Mouse (Mus musculus): ENCODE data around the gene Ptpn14.

Gene Ptpn14

GRCm38 (mm10) chr1:189864846-189865560, 136.9 kb downstream of the Ptpn14 start:
- no peak for DNase-seq (ENCODE audit: low read depth, low spot score)

DNA sequence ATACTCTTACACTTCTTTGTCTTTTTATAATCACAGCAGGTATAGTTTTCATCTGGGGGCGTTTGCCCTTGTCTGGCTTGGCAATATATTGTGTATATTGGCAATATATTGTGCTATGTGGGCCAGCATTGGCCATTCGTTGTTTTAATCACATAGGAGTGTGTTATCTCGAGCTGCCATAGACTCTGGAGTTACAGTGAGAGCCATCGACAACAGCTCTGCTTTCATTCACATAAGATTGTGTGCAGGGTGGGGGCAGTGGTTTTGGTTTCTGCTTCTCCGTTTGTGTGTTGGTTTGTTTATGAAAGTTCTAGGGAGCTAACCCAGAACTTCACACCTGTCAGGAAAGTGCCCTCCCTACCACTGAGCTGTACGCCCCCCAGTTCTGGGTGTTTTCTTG, 138.6 kb downstream of the Ptpn14 start:
- no peak for DNase-seq (ENCODE audit: low read depth, low spot score)

DNA sequence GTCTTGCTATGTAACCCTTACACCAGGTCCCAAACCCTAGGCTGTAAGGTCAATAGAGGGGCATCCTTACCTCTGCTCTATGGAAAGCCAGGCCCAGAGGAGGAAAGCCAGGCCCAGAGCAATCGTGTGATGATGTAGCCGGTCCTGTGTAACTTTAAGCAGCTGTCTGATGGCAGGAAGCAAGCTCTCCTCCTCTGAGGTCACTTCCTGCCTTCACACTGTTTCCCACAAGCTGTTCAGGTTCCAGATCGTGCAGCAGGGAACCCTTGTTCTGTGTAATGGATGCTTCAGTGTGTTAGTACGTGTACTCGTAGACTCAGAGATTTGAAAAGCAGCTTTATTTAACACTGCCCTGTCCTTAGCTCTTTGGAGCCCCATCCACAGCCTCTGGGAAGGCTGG, 139.0 kb downstream of the Ptpn14 start:
- DNase-seq (ENCODE audit: low read depth, low spot score), result no peak

DNA sequence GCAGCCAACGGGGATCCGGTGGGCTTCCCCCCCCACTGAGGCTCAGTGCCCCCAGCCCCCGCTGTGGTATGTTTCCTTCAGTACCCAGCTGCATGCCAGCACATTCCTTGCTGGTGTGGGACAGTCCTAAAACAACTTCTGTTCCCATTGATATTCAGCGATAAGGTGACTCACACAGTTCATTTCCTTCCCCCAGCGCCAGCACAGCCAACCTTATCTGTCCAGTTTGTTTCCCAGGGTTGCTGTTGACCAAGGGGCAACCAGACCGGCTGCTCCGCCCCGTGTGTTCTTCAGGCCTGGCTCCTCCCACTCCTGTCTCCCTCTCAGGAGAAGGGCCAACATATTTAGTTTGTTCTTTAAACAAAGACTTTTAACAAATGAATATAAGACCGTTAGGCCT, 139.4 kb downstream of the Ptpn14 start:
- DNase-seq (ENCODE audit: low read depth, low spot score), result no peak

- no peak for DNase-seq (ENCODE audit: low read depth, low spot score)
Measured at GRCm38 (mm10) chr1:189868036-189868435, 140.0 kb downstream of the Ptpn14 start.

GRCm38 (mm10) chr1:189869651-189870270, 141.7 kb downstream of the Ptpn14 start:
- DNase-seq (ENCODE audit: low read depth, low spot score), result no peak

GRCm38 (mm10) chr1:189870539-189870938, 142.5 kb downstream of the Ptpn14 start:
- no peak for DNase-seq (ENCODE audit: low read depth, low spot score)

DNA sequence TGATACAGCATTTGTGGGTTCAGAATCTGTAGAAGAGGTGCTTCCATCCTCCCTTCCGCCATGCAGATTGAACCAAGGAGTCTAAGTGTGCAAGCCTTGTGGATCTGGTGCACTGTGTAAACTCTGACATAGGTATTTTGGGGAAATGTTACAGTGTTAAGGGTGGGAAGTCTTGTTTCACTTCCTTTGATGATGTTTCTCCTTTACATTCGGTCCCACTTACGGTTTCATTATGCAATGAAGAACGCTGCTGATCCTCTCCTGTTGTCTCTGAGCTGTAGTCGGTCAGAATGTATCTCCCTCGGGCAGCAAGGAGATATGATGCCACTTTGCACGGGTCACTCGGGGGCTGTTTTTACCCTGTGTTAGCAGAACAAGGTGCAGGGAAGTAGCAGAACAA, 143.6 kb downstream of the Ptpn14 start:
- no peak for DNase-seq (ENCODE audit: low read depth, low spot score)

DNA sequence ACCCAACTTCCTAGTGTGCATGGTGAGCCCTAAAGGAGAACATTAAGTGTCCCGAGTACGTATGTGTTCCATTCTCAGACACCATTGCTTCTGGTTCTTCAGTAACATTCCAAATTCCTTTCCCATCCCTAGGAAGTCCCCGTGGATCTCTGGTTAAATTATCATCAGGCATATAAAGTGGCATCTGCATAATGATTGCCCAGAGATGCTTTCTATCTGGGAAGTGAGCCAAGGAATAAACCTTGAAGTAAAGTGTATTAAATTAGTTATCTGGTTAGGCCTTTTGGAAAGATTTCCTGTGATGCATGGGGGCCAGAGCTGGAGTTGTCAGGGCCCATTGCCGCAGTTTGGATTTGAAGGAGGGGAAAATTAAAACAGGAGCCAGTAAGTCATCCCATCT, 144.0 kb downstream of the Ptpn14 start:
- no peak for DNase-seq (ENCODE audit: low read depth, low spot score)

DNA sequence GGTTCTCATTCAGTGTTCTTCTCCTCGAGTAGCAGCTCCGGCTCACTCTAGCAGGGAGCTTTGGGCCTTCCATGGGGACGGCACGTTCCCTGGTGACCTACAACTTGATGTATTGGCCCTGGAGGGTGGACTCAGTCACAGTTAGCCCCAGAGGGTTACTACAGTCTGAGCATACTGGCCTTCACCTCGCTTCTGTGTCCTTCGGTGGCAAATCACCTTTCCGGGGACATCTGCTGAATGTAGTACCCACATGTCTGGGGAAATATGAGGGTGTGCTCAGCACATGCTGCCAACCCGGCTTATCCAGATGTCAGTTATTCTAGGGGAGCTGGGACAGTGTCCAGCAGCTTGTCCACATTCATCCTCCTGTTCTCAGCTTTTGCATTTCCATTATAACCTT, 145.5 kb downstream of the Ptpn14 start:
- no peak for DNase-seq (ENCODE audit: low read depth, low spot score)

GRCm38 (mm10) chr1:189875439-189875861, 147.4 kb downstream of the Ptpn14 start:
- DNase-seq (ENCODE audit: low read depth, low spot score), result peak; percentile 35

DNA sequence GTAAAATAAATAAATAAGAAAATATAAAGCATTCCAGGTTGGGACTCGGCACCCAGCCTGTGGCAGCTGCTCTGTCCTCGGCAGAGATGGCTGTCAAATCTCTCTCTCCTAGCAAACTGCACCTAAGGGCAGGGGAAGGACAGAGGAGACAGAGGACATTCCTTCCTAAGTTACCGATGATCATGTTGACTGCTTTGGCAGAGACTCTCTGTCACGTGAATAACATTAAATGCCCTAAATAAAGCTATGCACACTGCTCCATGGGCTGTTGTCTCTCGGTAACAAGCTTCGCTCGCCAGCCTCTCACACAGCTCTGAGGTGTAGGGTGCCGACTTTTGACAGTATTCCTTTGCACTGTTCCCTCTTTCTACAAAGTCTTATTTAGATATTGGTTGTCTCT, 148.1 kb downstream of the Ptpn14 start:
- no peak for DNase-seq (ENCODE audit: low read depth, low spot score)

- no peak for DNase-seq (ENCODE audit: low read depth, low spot score)
Measured at GRCm38 (mm10) chr1:189879212-189879611, 151.1 kb downstream of the Ptpn14 start.

DNA sequence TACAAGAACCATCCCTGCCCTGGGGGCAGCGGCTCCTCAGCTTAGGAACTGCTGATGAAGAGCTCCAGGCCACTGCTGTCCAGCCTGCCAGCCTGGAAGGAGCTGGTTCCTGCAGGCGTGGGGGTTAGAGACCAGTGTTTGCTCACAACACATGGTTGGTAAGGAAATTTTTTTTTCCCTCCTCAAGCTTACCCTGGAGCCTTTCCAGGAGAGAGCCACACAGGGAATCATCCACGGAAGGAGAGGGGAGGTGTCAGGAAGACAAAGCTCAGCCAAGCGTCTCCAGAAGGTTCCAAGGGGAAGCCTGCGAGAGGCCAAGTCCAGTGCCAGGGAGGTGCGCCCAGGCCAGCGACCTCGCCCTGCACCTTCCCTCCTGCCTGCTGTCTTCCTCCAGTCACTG, 151.9 kb downstream of the Ptpn14 start:
- DNase-seq (ENCODE audit: low read depth, low spot score), result no peak

DNA sequence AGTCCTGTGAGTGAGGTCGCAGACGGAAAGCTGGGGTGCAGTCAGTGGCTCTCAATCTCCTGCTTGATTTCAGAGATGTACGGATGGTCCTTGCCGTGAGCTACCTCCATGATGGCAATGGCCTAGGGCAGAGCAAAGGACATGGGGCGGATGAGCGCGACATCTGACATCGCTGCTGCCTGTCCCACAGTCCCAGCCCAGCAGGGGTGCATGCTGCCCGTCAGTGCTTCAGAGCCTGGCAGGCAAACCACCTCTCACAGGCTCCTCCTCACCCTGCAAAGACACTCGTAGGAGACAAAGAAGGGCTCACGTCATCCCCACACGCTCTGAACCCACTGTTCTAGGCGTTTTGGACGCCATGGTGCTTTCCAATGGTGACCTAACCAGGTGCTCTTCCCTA, 152.7 kb downstream of the Ptpn14 start:
- DNase-seq (ENCODE audit: low read depth, low spot score), result no peak

DNA sequence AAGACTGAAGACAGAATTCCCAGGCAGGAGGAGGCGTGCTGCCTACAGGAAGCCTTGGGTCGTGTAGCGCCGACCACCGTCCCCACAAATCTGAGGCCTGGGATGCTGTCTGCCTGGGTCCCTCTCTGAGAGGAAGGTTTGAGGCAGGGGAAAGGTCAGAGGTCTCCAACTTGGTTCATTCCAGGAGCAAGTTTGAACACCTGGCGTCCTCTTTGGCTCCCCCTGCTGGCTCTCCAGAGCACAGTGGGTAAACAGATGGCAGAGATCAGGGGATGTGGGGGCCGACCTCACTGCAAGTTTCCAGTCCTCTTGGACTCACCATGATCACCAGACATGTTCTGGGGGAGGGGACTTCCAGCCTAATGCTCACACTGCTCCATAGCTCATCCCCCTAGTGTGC, 154.8 kb downstream of the Ptpn14 start:
- DNase-seq (ENCODE audit: low read depth, low spot score), result peak; percentile 66

DNA sequence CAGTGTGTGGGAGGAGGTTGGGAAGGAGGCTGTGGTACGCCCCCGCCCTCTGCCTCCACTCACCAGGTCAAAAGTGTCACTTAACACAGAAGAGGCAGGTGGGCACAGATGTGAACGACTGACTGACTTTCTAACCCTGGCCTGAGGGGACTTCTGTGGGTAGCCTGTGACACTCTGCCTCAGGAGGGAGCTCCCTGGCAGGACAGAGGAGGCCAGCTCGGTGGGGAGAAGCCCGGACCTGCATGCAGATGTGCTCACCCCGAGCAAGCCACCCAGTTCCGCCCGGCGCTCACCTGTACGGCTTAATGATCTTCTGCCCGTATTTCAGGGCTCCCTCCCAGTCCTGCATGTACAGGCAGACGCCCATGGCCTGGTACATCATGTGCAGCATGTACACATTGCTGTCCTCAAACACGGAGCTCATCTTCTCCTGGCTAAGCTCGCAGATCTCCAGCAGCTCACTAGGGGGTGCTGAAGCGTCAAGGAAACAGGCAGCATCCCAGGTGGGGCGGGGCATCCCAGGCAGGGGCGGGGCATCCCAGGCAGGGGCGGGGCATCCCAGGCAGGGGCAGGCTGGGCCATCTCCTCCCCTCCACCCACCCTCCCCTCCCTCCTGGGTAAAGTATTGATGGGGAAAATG, 155.6 kb downstream of the Ptpn14 start:
- DNase-seq (ENCODE audit: low read depth, low spot score), result peak; percentile 30

- DNase-seq (ENCODE audit: low read depth, low spot score), result no peak
Measured at GRCm38 (mm10) chr1:189884951-189885350, 156.9 kb downstream of the Ptpn14 start.

DNA sequence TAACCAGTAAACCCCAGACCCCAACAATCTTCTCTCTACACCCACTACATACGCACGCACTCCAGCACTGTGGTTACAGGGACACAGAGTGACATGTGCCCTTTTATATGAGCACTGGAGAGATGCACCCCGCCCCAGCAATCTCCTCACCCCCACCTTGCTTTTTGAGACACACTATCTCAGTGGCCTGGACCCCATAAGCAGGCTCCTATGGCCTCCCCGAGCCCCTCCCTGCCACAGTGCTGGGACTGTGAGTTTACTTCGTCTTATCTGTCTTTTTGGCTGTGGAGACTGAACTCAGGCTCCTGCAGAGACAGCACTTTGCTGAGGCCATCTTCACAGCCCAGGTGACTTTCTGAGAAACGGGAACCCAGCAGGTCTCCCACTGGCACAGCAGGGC, 157.9 kb downstream of the Ptpn14 start:
- DNase-seq (ENCODE audit: low read depth, low spot score), result no peak

DNA sequence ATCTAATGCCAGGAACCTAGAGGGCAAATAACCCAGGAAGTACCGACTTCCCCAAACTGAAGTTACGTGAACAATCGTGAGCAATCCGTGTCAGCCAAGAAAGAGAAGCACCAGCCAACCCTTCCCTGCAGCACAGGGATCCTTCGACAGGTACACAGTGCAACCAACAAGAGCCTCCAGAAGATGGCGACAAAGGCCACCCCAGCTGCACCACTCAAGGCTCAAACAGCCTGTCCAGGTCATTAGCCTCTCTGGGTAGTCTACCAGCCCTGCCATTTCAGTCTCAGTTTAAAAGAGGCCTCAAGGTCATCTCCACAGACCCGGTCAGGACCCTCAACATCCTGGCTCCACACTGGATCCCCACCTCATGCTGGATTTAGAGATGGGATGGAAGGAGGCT, 159.4 kb downstream of the Ptpn14 start:
- peak; percentile 71 for DNase-seq (ENCODE audit: low read depth, low spot score)

GRCm38 (mm10) chr1:189888749-189889148, 160.7 kb downstream of the Ptpn14 start:
- DNase-seq (ENCODE audit: low read depth, low spot score), result no peak

DNA sequence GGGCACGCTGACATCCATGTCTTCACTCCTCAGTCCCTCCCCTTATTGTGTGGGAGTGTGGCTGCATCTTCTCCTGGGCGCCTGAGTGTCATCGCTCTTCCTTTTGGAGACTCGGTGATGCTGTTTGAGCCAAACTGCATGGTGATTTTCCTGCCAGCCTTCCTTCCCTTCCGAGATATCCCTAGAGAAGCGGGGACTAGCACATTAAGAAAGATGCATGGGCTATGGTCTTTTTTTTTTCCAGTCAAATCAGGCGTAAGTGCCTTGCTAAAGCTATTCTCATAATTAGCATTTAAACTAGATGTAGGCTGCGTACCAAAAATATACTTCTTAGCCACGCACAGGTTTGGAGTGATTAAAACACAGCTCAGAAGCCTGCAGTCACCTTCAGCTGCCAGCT, 166.1 kb downstream of the Ptpn14 start:
- no peak for DNase-seq (ENCODE audit: low read depth, low spot score)

- DNase-seq (ENCODE audit: low read depth, low spot score), result no peak
Measured at GRCm38 (mm10) chr1:189897861-189898260, 169.8 kb downstream of the Ptpn14 start.
